Mouse (Mus musculus) midbrain, embryonic 12.5 days (tissue): ENCODE results near the gene Mmp8. TPM values are rescaled to one million over a fixed set of nuclear protein-coding genes. Genes with fewer than 3 reads are reported as not detected.

Source experiments
- ATAC-seq: fragments of 200-750 bp; cut with Nextera tagmentation; 2 replicates; pipeline ENCODE4 v1.8.0; 2017; ENCODE audit warnings: low read depth, moderate TSS enrichment, moderate library complexity; ENCODE audit not compliant: low FRiP score
- H3K27ac ChIP-seq: fragments of 300-500 bp; sonication (generic); replicated peaks from 2 replicates; pipeline ENCODE4 v1.5.1; 2016; ENCODE audit warnings: mild to moderate bottlenecking
- H3K27me3 ChIP-seq: fragments of 300-500 bp; sonication (generic); 2 replicates; pipeline ENCODE4 v1.6.1; 2016; ENCODE audit warnings: mild to moderate bottlenecking
- H3K36me3 ChIP-seq: fragments of 300-500 bp; sonication (generic); 2 replicates; pipeline ENCODE4 v1.6.1; 2016
- H3K4me1 ChIP-seq: fragments of 300-500 bp; sonication (generic); 2 replicates; pipeline ENCODE4 v1.6.1; 2016
- H3K4me2 ChIP-seq: fragments of 300-500 bp; sonication (generic); replicated peaks from 2 replicates; pipeline ENCODE4 v1.6.1; 2016; ENCODE audit warnings: mild to moderate bottlenecking, moderate library complexity
- H3K4me3 ChIP-seq: fragments of 300-500 bp; sonication (generic); 2 replicates; pipeline ENCODE4 v1.5.1; 2016; ENCODE audit warnings: mild to moderate bottlenecking
- H3K9ac ChIP-seq: fragments of 300-500 bp; sonication (generic); replicated peaks from 2 replicates; pipeline ENCODE4 v1.6.1; 2016; ENCODE audit warnings: mild to moderate bottlenecking, moderate library complexity
- H3K9me3 ChIP-seq: fragments of 300-500 bp; sonication (generic); 2 replicates; pipeline ENCODE4 v1.6.1; 2016; ENCODE audit warnings: mild to moderate bottlenecking
- WGBS: fragments of 180-500 bp; shearing (Covaris S2); methylation state at CpG from one replicate; pipeline ENCODE4 v1.1.7; 2016; 5-methylcytosine and 5-hydroxymethylcytosine counted together
- polyA plus RNA-seq: library from polyadenylated mRNA; unstranded; fragments of >200 nt; fragmentation: Nextera tagmentation; extraction: Ambion mirVana; gene quantifications from 2 replicates; pipeline ENCODE4 v1.2.1, GENCODE M21; 2016

Mmp8 gene
- polyA plus RNA-seq, 1 experiment from 2014 or later: not detected

DNA sequence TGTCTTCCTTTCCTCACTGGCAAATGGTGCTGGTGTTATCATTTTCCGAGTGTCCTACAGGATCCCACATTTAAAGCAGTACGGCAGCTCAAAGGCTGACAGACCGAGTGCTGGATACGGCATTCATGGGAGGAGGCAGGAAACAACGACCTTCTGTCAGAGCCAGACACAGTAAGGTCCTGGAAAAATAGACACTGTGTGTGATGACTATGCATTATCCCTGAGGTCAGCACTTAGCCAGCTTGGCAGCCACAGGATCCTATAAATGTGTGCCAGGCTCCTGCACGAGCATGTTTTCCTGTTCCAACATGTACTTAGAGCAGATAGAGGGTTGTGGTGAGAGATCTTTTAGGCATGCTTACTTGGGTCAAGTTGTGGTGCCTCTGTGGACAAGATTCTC, 45.7 kb downstream of the Mmp8 start:
- Histone ChIP-seq H3K27ac (no peak overlapping the region), H3K36me3 (no peaks in the 10 kb centered on the region), H3K27me3 (no peaks in the 10 kb centered on the region), H3K9me3 (no peaks in the 10 kb centered on the region), H3K4me2 (no peak overlapping the region), H3K4me1 (no peaks in the 10 kb centered on the region), H3K9ac (no peak overlapping the region), H3K4me3 (no peak overlapping the region)
- no peak for ATAC-seq
- WGBS: 84% methylated on average over 6 of the region's 6 CpGs

DNA sequence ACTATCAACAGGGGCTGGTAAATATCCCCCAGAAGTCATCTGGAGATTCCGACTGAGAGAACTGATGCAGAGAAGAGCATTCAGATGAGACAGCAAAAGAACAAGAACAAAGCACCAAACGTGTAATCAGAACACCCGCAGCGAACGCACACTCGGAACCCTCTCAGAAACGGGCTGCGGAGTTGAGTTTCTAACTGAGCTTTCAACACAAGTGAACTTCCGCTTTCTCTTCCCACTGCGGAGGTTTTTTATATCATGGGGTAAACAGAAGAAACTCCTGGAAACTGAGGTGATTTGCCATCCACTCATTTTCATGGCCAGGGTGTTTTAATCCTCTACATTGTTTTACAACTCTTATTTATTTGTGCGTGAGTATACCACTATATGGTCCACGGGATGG, 47.4 kb downstream of the Mmp8 start:
- no peaks in the 10 kb centered on the region for H3K4me1 ChIP-seq
- no peak for ATAC-seq
- H3K4me2 ChIP-seq: no peak overlapping the region
- no peaks in the 10 kb centered on the region for H3K9me3 ChIP-seq
- 87% methylated on average over 12 of the region's 12 CpGs for WGBS
- H3K27me3 ChIP-seq: no peaks in the 10 kb centered on the region
- H3K36me3 ChIP-seq: no peaks in the 10 kb centered on the region
- H3K4me3 ChIP-seq: no peak overlapping the region
- no peak overlapping the region for H3K9ac ChIP-seq
- H3K27ac ChIP-seq: no peak overlapping the region

Other genes starting within 250 kb of the Mmp8 start
- gene Mmp12, start 214.1 kb upstream of the Mmp8 start, polyA plus RNA-seq: not detected in 2 replicates
- gene Mmp1b, start 170.4 kb upstream of the Mmp8 start, polyA plus RNA-seq: not detected in 2 replicates
- gene Mmp3, start 112.6 kb upstream of the Mmp8 start, polyA plus RNA-seq: not detected in 2 replicates
- not detected in 2 replicates for gene Mmp10, start 56.1 kb upstream of the Mmp8 start, polyA plus RNA-seq
- gene Mmp27, start 12.9 kb downstream of the Mmp8 start, polyA plus RNA-seq: not detected in 2 replicates
- gene Mmp20, start 69.8 kb downstream of the Mmp8 start, polyA plus RNA-seq: not detected in 2 replicates
- gene Mmp7, start 133.6 kb downstream of the Mmp8 start, polyA plus RNA-seq: not detected in 2 replicates
- gene Tmem123, start 205.6 kb downstream of the Mmp8 start, polyA plus RNA-seq: 94.6 and 99.8 TPM in 2 replicates